Mouse (Mus musculus): ENCODE measurements around the gene Pea15a.

Gene Pea15a

GRCm38 (mm10) chr1:172179102-172179501 lies 27.5 kb downstream of the Pea15a start:
- in situ Hi-C loops (cut with MboI, MseI), result no loop called here

- in situ Hi-C loops (cut with MboI, MseI), result no loop called here
Measured at GRCm38 (mm10) chr1:172177791-172178190, 28.8 kb downstream of the Pea15a start.

GRCm38 (mm10) chr1:172173181-172173580 lies 33.4 kb downstream of the Pea15a start:
- in situ Hi-C loops (cut with MboI, MseI), result no loop called here

- in situ Hi-C loops (cut with MboI, MseI), result no loop called here
Measured at GRCm38 (mm10) chr1:172172381-172172780, 34.2 kb downstream of the Pea15a start.

- in situ Hi-C loops (cut with MboI, MseI), result no loop called here
Measured at GRCm38 (mm10) chr1:172169809-172170208, 36.8 kb downstream of the Pea15a start.

GRCm38 (mm10) chr1:172167911-172168310 lies 38.7 kb downstream of the Pea15a start:
- in situ Hi-C loops (cut with MboI, MseI), result no loop called here

GRCm38 (mm10) chr1:172162959-172163358 lies 43.6 kb downstream of the Pea15a start:
- in situ Hi-C loops (cut with MboI, MseI), result no loop called here

GRCm38 (mm10) chr1:172162009-172162408 lies 44.6 kb downstream of the Pea15a start:
- in situ Hi-C loops (cut with MboI, MseI), result no loop called here

- in situ Hi-C loops (cut with MboI, MseI), result no loop called here
Measured at GRCm38 (mm10) chr1:172160508-172160907, 46.1 kb downstream of the Pea15a start.

- in situ Hi-C loops (cut with MboI, MseI), result no loop called here
Measured at GRCm38 (mm10) chr1:172159970-172160369, 46.6 kb downstream of the Pea15a start.

GRCm38 (mm10) chr1:172155518-172155917 lies 51.1 kb downstream of the Pea15a start:
- in situ Hi-C loops (cut with MboI, MseI), result no loop called here

GRCm38 (mm10) chr1:172154536-172154935 lies 52.1 kb downstream of the Pea15a start:
- in situ Hi-C loops (cut with MboI, MseI), result no loop called here

GRCm38 (mm10) chr1:172148955-172149815 lies 57.4 kb downstream of the Pea15a start:
- in situ Hi-C loops (cut with MboI, MseI), result loop anchor here (5.0 to 10.0 kb wide), 2 partner anchors 163 to 864 kb away; partner anchors contain the start of genes Ppox and Usp21

GRCm38 (mm10) chr1:172148279-172148954 lies 58.2 kb downstream of the Pea15a start:
- in situ Hi-C loops (cut with MboI, MseI), result loop anchor here (5.0 to 10.0 kb wide), 2 partner anchors 164 to 864 kb away; partner anchors contain the start of genes Ppox and Usp21

- in situ Hi-C loops (cut with MboI, MseI), result loop anchor here (5.0 to 10.0 kb wide), 2 partner anchors 164 to 863 kb away; partner anchors contain the start of genes Ppox and Usp21
Measured at GRCm38 (mm10) chr1:172147835-172148278, 58.7 kb downstream of the Pea15a start, which contains the start of gene Dcaf8. Gene Dcaf8 (plus strand): TSS chr1:172148084.

Data from T-helper 1 cell (primary cell).